Mouse (Mus musculus): ENCODE results near the gene Vmn1r237.

Vmn1r237 gene

GRCm38 (mm10) chr17:21311565-21311964, at the start of gene Vmn1r237:
Gene Vmn1r237, plus strand, starts transcription at chr17:21311865.
- DNase-seq (ENCODE audit: low spot score in 2 of 2): no peak

DNA sequence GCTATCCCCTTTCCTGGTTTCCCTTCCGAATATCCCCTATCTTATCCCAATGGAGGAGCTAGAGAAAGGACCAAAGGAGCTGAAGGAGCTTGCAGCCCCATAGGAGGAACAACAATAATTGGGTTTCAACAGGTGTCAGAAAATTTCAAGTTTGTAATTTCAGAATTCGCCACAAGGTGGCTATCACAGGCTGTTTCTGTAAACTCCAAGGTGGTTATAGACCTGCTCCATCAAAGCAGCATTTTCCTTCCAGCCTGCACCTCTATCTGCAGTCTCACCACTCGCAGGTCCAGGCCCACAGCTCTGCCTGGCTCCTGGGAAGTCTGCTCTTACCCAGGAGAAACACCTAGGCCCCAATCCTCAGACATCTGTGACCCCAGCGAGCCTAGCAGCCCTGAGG, 39.6 kb upstream of the Vmn1r237 start:
- DNase-seq (ENCODE audit: low spot score in 2 of 2): peak in 1 of 2 experiments; percentile 3

DNA sequence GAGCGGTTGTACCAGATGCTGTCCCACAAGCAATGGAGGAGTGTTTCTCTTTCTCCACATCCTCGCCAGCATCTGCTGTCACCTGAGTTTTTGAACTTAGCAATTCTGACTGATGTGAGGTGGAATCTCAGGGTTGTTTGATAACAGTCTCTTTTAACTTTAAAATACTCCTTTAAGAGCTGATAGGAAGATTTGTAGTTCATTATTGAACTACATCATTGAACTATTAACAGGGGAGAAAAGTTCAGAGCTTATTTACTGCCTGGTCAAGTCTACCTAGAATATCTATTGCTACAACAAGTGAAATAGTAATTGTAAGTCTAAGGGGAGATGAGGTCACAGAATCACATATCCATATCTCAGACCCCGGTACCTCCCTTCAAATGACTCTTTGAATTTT, 29.0 kb upstream of the Vmn1r237 start, which contains the start of gene Vmn1r236:
Gene Vmn1r236, plus strand, starts transcription at position 301 of the 400 bp plus-strand sequence.
- no peak for DNase-seq (ENCODE audit: low spot score in 2 of 2)

- no peak for DNase-seq (ENCODE audit: low spot score in 2 of 2)
Observed at GRCm38 (mm10) chr17:21284395-21284794, 27.3 kb upstream of the Vmn1r237 start.

GRCm38 (mm10) chr17:21289695-21290094, 22.0 kb upstream of the Vmn1r237 start:
- DNase-seq (ENCODE audit: low spot score in 2 of 2): no peak

Measured in urinary bladder, adult 18-20 months (tissue).